Mouse (Mus musculus): ENCODE results near the gene Ptprd. TPM values are rescaled to one million over a fixed set of nuclear protein-coding genes. Genes with fewer than 3 reads are reported as not detected.

Gene Ptprd
- 5.3 TPM for polyA plus RNA-seq (2014; fragmentation: Illumina TruSeq; extraction: RNeasy Lipid Tissue Mini Kit (QIAGEN cat#74804); ENCODE audit: low read depth, low replicate concordance)

GRCm38 (mm10) chr4:78211529-78212494 lies at the start of gene Ptprd:
Ptprd (minus strand) TSS chr4:78211961.

